Mouse (Mus musculus) liver, adult 2 months (tissue): ENCODE results near the gene Cdh13. TPM values are rescaled to one million over a fixed set of nuclear protein-coding genes. Genes with fewer than 3 reads are reported as not detected.

ENCODE experiments used
- DNase-seq: peaks from one replicate; pipeline ENCODE4 v3.0.0-alpha.2; 2011; ENCODE audit warnings: low read depth, low spot score; ENCODE audit errors: extremely low read depth
- H3K27ac ChIP-seq: fragments of 200-500 bp; replicated peaks from 2 replicates; pipeline ENCODE4 v1.5.1; 2012; ENCODE audit warnings: low read depth, mild to moderate bottlenecking, control low read depth, inconsistent platforms, low read length; ENCODE audit not compliant: insufficient read depth
- H3K27me3 ChIP-seq: fragments of 200-500 bp; 2 replicates; pipeline ENCODE4 v1.6.1; 2012; ENCODE audit warnings: mild to moderate bottlenecking, moderate library complexity, low read length, inconsistent platforms; ENCODE audit not compliant: control insufficient read depth, insufficient read depth
- H3K36me3 ChIP-seq: fragments of 200-500 bp; 2 replicates; pipeline ENCODE4 v1.6.1; 2012; ENCODE audit warnings: low read length, inconsistent platforms; ENCODE audit not compliant: control insufficient read depth, insufficient read depth
- H3K4me1 ChIP-seq: fragments of 200-500 bp; 2 replicates; pipeline ENCODE4 v1.6.1; 2011; ENCODE audit warnings: low read length; ENCODE audit not compliant: control insufficient read depth, insufficient read depth
- H3K4me3 ChIP-seq: fragments of 200-500 bp; 2 replicates; pipeline ENCODE4 v1.5.1; 2011; ENCODE audit warnings: low read depth, mild to moderate bottlenecking, control low read depth, low read length, moderate library complexity; ENCODE audit not compliant: insufficient read depth
- H3K79me2 ChIP-seq: fragments of 200-500 bp; 2 replicates; pipeline ENCODE4 v1.6.1; 2012; ENCODE audit warnings: inconsistent platforms, mild to moderate bottlenecking, low read length, moderate library complexity; ENCODE audit not compliant: control insufficient read depth, insufficient read depth
- H3K9ac ChIP-seq: fragments of 200-500 bp; 2 replicates; pipeline ENCODE4 v1.6.1; 2012; ENCODE audit warnings: low read depth, mild to moderate bottlenecking, control low read depth, inconsistent platforms, low read length
- CTCF ChIP-seq: fragments of 200-500 bp; IDR thresholded peaks from 2 replicates; pipeline ENCODE4 v1.5.1; 2011; ENCODE audit warnings: low read depth, low read length, control low read depth
- POLR2A ChIP-seq: fragments of 200-500 bp; IDR thresholded peaks from 2 replicates; pipeline ENCODE4 v1.6.1; 2011; ENCODE audit warnings: low read length, control low read depth; ENCODE audit not compliant: insufficient read depth; ENCODE audit errors: extremely low read depth
- WGBS: fragments of 180-500 bp; shearing (Covaris S2); methylation state at CpG from one replicate; pipeline ENCODE4 v1.1.7; 2018; 5-methylcytosine and 5-hydroxymethylcytosine counted together
- polyA plus RNA-seq: library from polyadenylated mRNA; depleted of rRNA; stranded (reverse); fragments of >200 nt; gene quantifications from 2 replicates; pipeline ENCODE4 v1.2.3, GENCODE M21; 2012
- total RNA-seq: library from RNA; depleted of rRNA; stranded (reverse); fragments of >200 nt; gene quantifications from 2 replicates; pipeline ENCODE4 v1.2.3, GENCODE M21; 2014

Cdh13 gene
- total and polyA plus RNA-seq, 2 experiments, result 1.5 to 2.1 TPM

GRCm38 (mm10) chr8:119180626-119181025 lies 897.1 kb downstream of the Cdh13 start:
- WGBS, result 34% methylated on average over 13 of the region's 13 CpGs
- H3K9ac ChIP-seq, result no peak overlapping the region
- TF ChIP-seq CTCF (no peak), POLR2A (no peak)
- no peaks in the 10 kb centered on the region for H3K27me3 ChIP-seq
- no peak overlapping the region for H3K4me3 ChIP-seq
- no peaks in the 10 kb centered on the region for H3K79me2 ChIP-seq
- no peaks in the 10 kb centered on the region for H3K4me1 ChIP-seq
- no peak for DNase-seq
- H3K36me3 ChIP-seq, result no peaks in the 10 kb centered on the region
- no peak overlapping the region for H3K27ac ChIP-seq

GRCm38 (mm10) chr8:119195695-119196094 lies 912.2 kb downstream of the Cdh13 start:
- Histone ChIP-seq H3K9ac (no peak overlapping the region), H3K79me2 (no peaks in the 10 kb centered on the region), H3K4me3 (no peak overlapping the region), H3K27ac (no peak overlapping the region), H3K36me3 (no peaks in the 10 kb centered on the region), H3K27me3 (peaks cover 2% of the 10 kb centered on the region; the same call in 1 of the 2 replicates), H3K4me1 (no peaks in the 10 kb centered on the region)
- no peak for DNase-seq
- WGBS, result 60% methylated on average over 8 of the region's 8 CpGs
- TF ChIP-seq CTCF (peak; percentile 39; the same call in 1 of the 2 replicates), POLR2A (no peak)

GRCm38 (mm10) chr8:119196486-119197150 lies 913.1 kb downstream of the Cdh13 start:
- WGBS, result 87% methylated on average over 10 of the region's 10 CpGs
- no peak for DNase-seq
- Histone ChIP-seq H3K9ac (no peak overlapping the region), H3K4me1 (no peaks in the 10 kb centered on the region), H3K27me3 (peaks cover 2% of the 10 kb centered on the region; the same call in 1 of the 2 replicates), H3K4me3 (no peak overlapping the region), H3K79me2 (no peaks in the 10 kb centered on the region), H3K27ac (no peak overlapping the region), H3K36me3 (no peaks in the 10 kb centered on the region)
- TF ChIP-seq POLR2A (no peak), CTCF (no peak)

- Histone ChIP-seq H3K4me1 (no peaks in the 10 kb centered on the region), H3K4me3 (no peak overlapping the region), H3K27ac (no peak overlapping the region), H3K36me3 (no peaks in the 10 kb centered on the region), H3K9ac (no peak overlapping the region), H3K27me3 (no peaks in the 10 kb centered on the region), H3K79me2 (no peaks in the 10 kb centered on the region)
- TF ChIP-seq CTCF (no peak), POLR2A (no peak)
- WGBS, result 92% methylated on average over 9 of the region's 9 CpGs
- DNase-seq, result no peak
Measured at GRCm38 (mm10) chr8:119208567-119208966, 925.0 kb downstream of the Cdh13 start.

GRCm38 (mm10) chr8:119224547-119224946 lies 941.0 kb downstream of the Cdh13 start:
- H3K79me2 ChIP-seq, result no peaks in the 10 kb centered on the region
- TF ChIP-seq POLR2A (no peak), CTCF (peak; percentile 56)
- no peak overlapping the region for H3K4me3 ChIP-seq
- no peak overlapping the region for H3K9ac ChIP-seq
- 3% methylated on average over 1 of the region's 1 CpGs for WGBS
- no peak overlapping the region for H3K27ac ChIP-seq
- no peaks in the 10 kb centered on the region for H3K4me1 ChIP-seq
- DNase-seq, result peak; percentile 29
- no peaks in the 10 kb centered on the region for H3K36me3 ChIP-seq
- no peaks in the 10 kb centered on the region for H3K27me3 ChIP-seq

- Histone ChIP-seq H3K9ac (no peak overlapping the region), H3K4me3 (no peak overlapping the region), H3K4me1 (no peaks in the 10 kb centered on the region), H3K27me3 (no peaks in the 10 kb centered on the region), H3K79me2 (no peaks in the 10 kb centered on the region), H3K36me3 (no peaks in the 10 kb centered on the region), H3K27ac (no peak overlapping the region)
- WGBS, result 47% methylated on average over 4 of the region's 4 CpGs
- no peak for DNase-seq
- TF ChIP-seq POLR2A (no peak), CTCF (no peak)
Measured at GRCm38 (mm10) chr8:119245181-119245580, 961.6 kb downstream of the Cdh13 start.
